Mouse (Mus musculus) liver, embryonic 12.5 days (tissue): ENCODE results near the gene Khdc1a. TPM values are rescaled to one million over a fixed set of nuclear protein-coding genes. Genes with fewer than 3 reads are reported as not detected.
"Not testable (repeated sequence)": the region's sequence is repeated elsewhere in the genome, so short reads cannot be mapped to it uniquely, and the experiment has no call there.

Experiments
- ATAC-seq: fragments of 200-750 bp; cut with Nextera tagmentation; 2 replicates; pipeline ENCODE4 v1.8.0; 2017; ENCODE audit warnings: moderate number of reproducible peaks, mild to moderate bottlenecking, moderate library complexity
- H3K27ac ChIP-seq: fragments of 300-500 bp; sonication (generic); 2 replicates; pipeline ENCODE4 v1.5.1; 2016; ENCODE audit warnings: mild to moderate bottlenecking
- H3K27me3 ChIP-seq: fragments of 300-500 bp; sonication (generic); replicated peaks from 2 replicates; pipeline ENCODE4 v1.6.1; 2016; ENCODE audit warnings: mild to moderate bottlenecking, moderate library complexity
- H3K36me3 ChIP-seq: fragments of 300-500 bp; sonication (generic); 2 replicates; pipeline ENCODE4 v1.6.1; 2016; ENCODE audit warnings: mild to moderate bottlenecking, moderate library complexity
- H3K4me1 ChIP-seq: fragments of 300-500 bp; sonication (generic); 2 replicates; pipeline ENCODE4 v1.6.1; 2016
- H3K4me2 ChIP-seq: fragments of 300-500 bp; sonication (generic); 2 replicates; pipeline ENCODE4 v1.6.1; 2016; ENCODE audit warnings: mild to moderate bottlenecking, moderate library complexity
- H3K4me3 ChIP-seq: fragments of 300-500 bp; sonication (generic); 2 replicates; pipeline ENCODE4 v1.5.1; 2016; ENCODE audit warnings: mild to moderate bottlenecking, moderate library complexity
- H3K9ac ChIP-seq: fragments of 300-500 bp; sonication (generic); 2 replicates; pipeline ENCODE4 v1.6.1; 2016; ENCODE audit warnings: mild to moderate bottlenecking, moderate library complexity
- H3K9me3 ChIP-seq: fragments of 300-500 bp; sonication (generic); replicated peaks from 2 replicates; pipeline ENCODE4 v1.6.1; 2016; ENCODE audit warnings: mild to moderate bottlenecking, moderate library complexity
- whole genome bisulfite sequencing: fragments of 180-500 bp; shearing (Covaris S2); methylation state at CpG from one replicate; pipeline ENCODE4 v1.1.7; 2016; ENCODE audit not compliant: insufficient replicate concordance; 5-methylcytosine and 5-hydroxymethylcytosine counted together
- polyA plus RNA-seq: library from polyadenylated mRNA; unstranded; fragments of >200 nt; fragmentation: Nextera tagmentation; extraction: Ambion mirVana; gene quantifications from 2 replicates; pipeline ENCODE4 v1.2.1, GENCODE M21; 2016

Gene Khdc1a
- polyA plus RNA-seq, 1 experiment from 2014 or later, result not detected

- Histone ChIP-seq H3K9ac (no peak overlapping the region), H3K27ac (no peak overlapping the region), H3K27me3 (no peaks in the 10 kb centered on the region), H3K4me1 (peaks cover 16% of the 10 kb centered on the region), H3K4me3 (no peak overlapping the region), H3K36me3 (no peaks in the 10 kb centered on the region), H3K9me3 (0 out of 2 replicates have a peak, but pooled peaks cover 6% of the 10 kb centered on the region), H3K4me2 (no peak overlapping the region)
- 56% methylated on average over 1 of the region's 1 CpGs for WGBS
- no peak for ATAC-seq
Observed at GRCm38 (mm10) chr1:21324633-21325032, 24.8 kb upstream of the Khdc1a start.

GRCm38 (mm10) chr1:21326733-21327132 lies 22.7 kb upstream of the Khdc1a start:
- Histone ChIP-seq H3K36me3 (no peaks in the 10 kb centered on the region), H3K9me3 (0 out of 2 replicates have a peak, but pooled peaks cover 6% of the 10 kb centered on the region), H3K9ac (no peak overlapping the region), H3K4me2 (no peak overlapping the region), H3K4me3 (no peak overlapping the region), H3K27me3 (no peaks in the 10 kb centered on the region), H3K4me1 (peaks cover 28% of the 10 kb centered on the region), H3K27ac (no peak overlapping the region)
- no peak for ATAC-seq
- 85% methylated on average over 7 of the region's 7 CpGs for WGBS

GRCm38 (mm10) chr1:21331161-21331560 lies 18.3 kb upstream of the Khdc1a start:
- H3K27me3 ChIP-seq, ATAC-seq, H3K4me3 ChIP-seq, H3K36me3 ChIP-seq, H3K9ac ChIP-seq, H3K4me2 ChIP-seq, H3K9me3 ChIP-seq, H3K27ac ChIP-seq: not testable (repeated sequence)
- H3K4me1 ChIP-seq, result peaks cover 47% of the 10 kb centered on the region

- Histone ChIP-seq H3K36me3 (no peaks in the 10 kb centered on the region), H3K27me3 (no peaks in the 10 kb centered on the region), H3K4me1 (peaks cover 42% of the 10 kb centered on the region), H3K9ac (peak overlapping the region; percentile 35; the same call in 1 of the 2 replicates), H3K4me2 (peak overlapping the region; percentile 67), H3K4me3 (peak overlapping the region; percentile 46), H3K27ac (peak overlapping the region; percentile 80), H3K9me3 (no peaks in the 10 kb centered on the region)
- peak; percentile 86 for ATAC-seq
- WGBS, result 33% methylated on average over 16 of the region's 16 CpGs
Observed at GRCm38 (mm10) chr1:21333222-21333973, 16.0 kb upstream of the Khdc1a start.

GRCm38 (mm10) chr1:21335836-21336235 lies 13.6 kb upstream of the Khdc1a start:
- H3K4me3 ChIP-seq, result no peak overlapping the region
- H3K27me3 ChIP-seq, result no peaks in the 10 kb centered on the region
- no peak overlapping the region for H3K9ac ChIP-seq
- H3K36me3 ChIP-seq, result no peaks in the 10 kb centered on the region
- H3K27ac ChIP-seq, result no peak overlapping the region
- ATAC-seq, result no peak
- peaks cover 18% of the 10 kb centered on the region for H3K4me1 ChIP-seq
- H3K4me2 ChIP-seq, result no peak overlapping the region
- no peaks in the 10 kb centered on the region for H3K9me3 ChIP-seq

- H3K9me3 ChIP-seq, result no peaks in the 10 kb centered on the region
- no peak for ATAC-seq
- no peaks in the 10 kb centered on the region for H3K36me3 ChIP-seq
- no peak overlapping the region for H3K4me2 ChIP-seq
- no peak overlapping the region for H3K27ac ChIP-seq
- H3K27me3 ChIP-seq, result no peaks in the 10 kb centered on the region
- H3K4me1 ChIP-seq, result no peaks in the 10 kb centered on the region; the same call in 1 of the 2 replicates
- WGBS, result 83% methylated on average over 1 of the region's 1 CpGs
- no peak overlapping the region for H3K9ac ChIP-seq
- H3K4me3 ChIP-seq, result no peak overlapping the region
Observed at GRCm38 (mm10) chr1:21340745-21341144, 8.7 kb upstream of the Khdc1a start.

- Histone ChIP-seq H3K9ac (no peak overlapping the region), H3K27me3 (no peaks in the 10 kb centered on the region), H3K27ac (no peak overlapping the region), H3K4me2 (no peak overlapping the region), H3K36me3 (no peaks in the 10 kb centered on the region), H3K4me3 (no peak overlapping the region), H3K9me3 (no peaks in the 10 kb centered on the region), H3K4me1 (no peaks in the 10 kb centered on the region)
- 42% methylated on average over 4 of the region's 4 CpGs for WGBS
- peak; percentile 37; the same call in 1 of the 2 replicates for ATAC-seq
Observed at GRCm38 (mm10) chr1:21344253-21344652, 5.2 kb upstream of the Khdc1a start.

- ATAC-seq, H3K4me3 ChIP-seq, H3K9me3 ChIP-seq, H3K36me3 ChIP-seq, H3K27ac ChIP-seq, H3K4me1 ChIP-seq, H3K4me2 ChIP-seq, H3K9ac ChIP-seq, H3K27me3 ChIP-seq: not testable (repeated sequence)
- WGBS, result 65% methylated on average over 7 of the region's 7 CpGs
Observed at GRCm38 (mm10) chr1:21344752-21345151, 4.7 kb upstream of the Khdc1a start.

- H3K9me3 ChIP-seq, H3K27me3 ChIP-seq, H3K27ac ChIP-seq, H3K4me3 ChIP-seq, H3K9ac ChIP-seq, ATAC-seq, H3K4me1 ChIP-seq, H3K4me2 ChIP-seq, H3K36me3 ChIP-seq: not testable (repeated sequence)
- WGBS, result 44% methylated on average over 1 of the region's 1 CpGs
Observed at GRCm38 (mm10) chr1:21368031-21368430, 18.6 kb downstream of the Khdc1a start, which contains the start of gene Khdc1c. TSS of gene Khdc1c (plus strand) at chr1:21368331.

GRCm38 (mm10) chr1:21383256-21383655 lies 33.8 kb downstream of the Khdc1a start, which contains the start of gene Khdc1b:
TSS of gene Khdc1b (plus strand) at chr1:21383556.
- Histone ChIP-seq H3K4me2 (no peak within 1 kb of the TSS), H3K4me1 (no peaks in the 10 kb centered on the region), H3K27me3 (no peaks in the 10 kb centered on the region), H3K9me3 (no peaks in the 10 kb centered on the region; the same call in 1 of the 2 replicates), H3K36me3 (no peaks in the 10 kb centered on the region), H3K4me3 (no peak within 1 kb of the TSS), H3K9ac (no peak within 1 kb of the TSS), H3K27ac (no peak within 1 kb of the TSS)
- ATAC-seq, result no peak
- WGBS, result 76% methylated on average over 1 of the region's 1 CpGs

GRCm38 (mm10) chr1:21391138-21391671 lies 41.8 kb downstream of the Khdc1a start:
- no peak overlapping the region for H3K9ac ChIP-seq
- no peaks in the 10 kb centered on the region for H3K36me3 ChIP-seq
- H3K9me3 ChIP-seq, result no peaks in the 10 kb centered on the region
- no peaks in the 10 kb centered on the region for H3K27me3 ChIP-seq
- 70% methylated on average over 6 of the region's 6 CpGs for WGBS
- H3K4me3 ChIP-seq, result no peak overlapping the region
- H3K27ac ChIP-seq, result no peak overlapping the region
- no peaks in the 10 kb centered on the region for H3K4me1 ChIP-seq
- no peak overlapping the region for H3K4me2 ChIP-seq
- ATAC-seq, result no peak
